Mouse (Mus musculus) liver, embryonic 12.5 days (tissue): ENCODE results near the gene Dennd5a. TPM values are rescaled to one million over a fixed set of nuclear protein-coding genes. Genes with fewer than 3 reads are reported as not detected.
A peak's percentile ranks its signal among the peaks of the same experiment; 100 is the strongest.

Experiments used
- ATAC-seq: fragments of 200-750 bp; cut with Nextera tagmentation; 2 replicates; pipeline ENCODE4 v1.8.0; 2017; ENCODE audit warnings: moderate number of reproducible peaks, mild to moderate bottlenecking, moderate library complexity
- H3K27ac ChIP-seq: fragments of 300-500 bp; sonication (generic); 2 replicates; pipeline ENCODE4 v1.5.1; 2016; ENCODE audit warnings: mild to moderate bottlenecking
- H3K27me3 ChIP-seq: fragments of 300-500 bp; sonication (generic); replicated peaks from 2 replicates; pipeline ENCODE4 v1.6.1; 2016; ENCODE audit warnings: mild to moderate bottlenecking, moderate library complexity
- H3K36me3 ChIP-seq: fragments of 300-500 bp; sonication (generic); 2 replicates; pipeline ENCODE4 v1.6.1; 2016; ENCODE audit warnings: mild to moderate bottlenecking, moderate library complexity
- H3K4me1 ChIP-seq: fragments of 300-500 bp; sonication (generic); 2 replicates; pipeline ENCODE4 v1.6.1; 2016
- H3K4me2 ChIP-seq: fragments of 300-500 bp; sonication (generic); 2 replicates; pipeline ENCODE4 v1.6.1; 2016; ENCODE audit warnings: mild to moderate bottlenecking, moderate library complexity
- H3K4me3 ChIP-seq: fragments of 300-500 bp; sonication (generic); 2 replicates; pipeline ENCODE4 v1.5.1; 2016; ENCODE audit warnings: mild to moderate bottlenecking, moderate library complexity
- H3K9ac ChIP-seq: fragments of 300-500 bp; sonication (generic); 2 replicates; pipeline ENCODE4 v1.6.1; 2016; ENCODE audit warnings: mild to moderate bottlenecking, moderate library complexity
- H3K9me3 ChIP-seq: fragments of 300-500 bp; sonication (generic); replicated peaks from 2 replicates; pipeline ENCODE4 v1.6.1; 2016; ENCODE audit warnings: mild to moderate bottlenecking, moderate library complexity
- WGBS: fragments of 180-500 bp; shearing (Covaris S2); methylation state at CpG from one replicate; pipeline ENCODE4 v1.1.7; 2016; ENCODE audit not compliant: insufficient replicate concordance; 5-methylcytosine and 5-hydroxymethylcytosine counted together
- polyA plus RNA-seq: library from polyadenylated mRNA; unstranded; fragments of >200 nt; fragmentation: Nextera tagmentation; extraction: Ambion mirVana; gene quantifications from 2 replicates; pipeline ENCODE4 v1.2.1, GENCODE M21; 2016

The Dennd5a gene
- polyA plus RNA-seq, 1 experiment from 2014 or later = 13.3 TPM

DNA sequence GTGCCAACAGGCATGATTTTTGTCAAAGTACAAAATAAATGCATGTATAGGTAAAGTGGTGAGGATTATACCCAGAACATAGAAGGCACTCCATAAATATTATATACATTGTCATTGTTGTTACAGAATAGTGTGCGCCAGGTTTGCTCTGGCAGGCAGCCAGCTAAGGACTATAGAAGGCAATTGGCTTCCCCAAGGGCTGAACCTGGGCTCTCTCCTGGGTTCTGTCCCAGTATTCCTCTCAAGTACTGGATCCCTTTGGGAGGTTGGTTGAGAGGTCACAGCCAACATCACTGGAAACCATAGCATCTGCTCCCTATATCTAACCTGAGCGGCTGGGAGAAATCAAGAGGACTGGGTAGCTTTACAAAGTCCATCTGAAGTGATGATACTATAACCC lies 1.3 kb upstream of the Dennd5a start:
- no peak overlapping the region for H3K4me2 ChIP-seq
- peaks cover 37% of the 10 kb centered on the region for H3K4me1 ChIP-seq
- H3K9ac ChIP-seq = no peak overlapping the region
- H3K4me3 ChIP-seq = no peak overlapping the region
- WGBS = 81% methylated on average over 2 of the region's 2 CpGs
- no peak overlapping the region for H3K27ac ChIP-seq
- H3K27me3 ChIP-seq = peaks cover 7% of the 10 kb centered on the region; the same call in 1 of the 2 replicates
- no peak for ATAC-seq
- 0 out of 2 replicates have a peak, but pooled peaks cover 3% of the 10 kb centered on the region for H3K9me3 ChIP-seq
- no peaks in the 10 kb centered on the region for H3K36me3 ChIP-seq

- H3K36me3 ChIP-seq = no peaks in the 10 kb centered on the region
- peak overlapping the region; percentile 93 for H3K4me3 ChIP-seq
- 0 out of 2 replicates have a peak, but pooled peaks cover 3% of the 10 kb centered on the region for H3K9me3 ChIP-seq
- ATAC-seq = no peak; the same call in 1 of the 2 replicates
- H3K27me3 ChIP-seq = peaks cover 7% of the 10 kb centered on the region; the same call in 1 of the 2 replicates
- peak overlapping the region; percentile 95 for H3K4me2 ChIP-seq
- peaks cover 37% of the 10 kb centered on the region for H3K4me1 ChIP-seq
- 13% methylated on average over 13 of the region's 13 CpGs for WGBS
- peak overlapping the region; percentile 80 for H3K27ac ChIP-seq
- H3K9ac ChIP-seq = peak overlapping the region; percentile 94
These were observed 414 bp upstream of the Dennd5a start for GRCm38 (mm10) chr7:109960613-109961154.

GRCm38 (mm10) chr7:109958843-109959715 lies 1.2 kb downstream of the Dennd5a start:
- 4% methylated on average over 18 of the region's 18 CpGs for WGBS
- peak overlapping the region; percentile 95 for H3K4me2 ChIP-seq
- no peaks in the 10 kb centered on the region for H3K36me3 ChIP-seq
- H3K9ac ChIP-seq = peak overlapping the region; percentile 94
- peak; percentile 25; the same call in 1 of the 2 replicates for ATAC-seq
- H3K4me3 ChIP-seq = peak overlapping the region; percentile 93
- peaks cover 7% of the 10 kb centered on the region; the same call in 1 of the 2 replicates for H3K27me3 ChIP-seq
- 0 out of 2 replicates have a peak, but pooled peaks cover 3% of the 10 kb centered on the region for H3K9me3 ChIP-seq
- H3K27ac ChIP-seq = peak overlapping the region; percentile 80
- H3K4me1 ChIP-seq = peaks cover 50% of the 10 kb centered on the region

- peak overlapping the region; percentile 93; the same call in 1 of the 2 replicates for H3K4me3 ChIP-seq
- H3K4me2 ChIP-seq = peak overlapping the region; percentile 95
- ATAC-seq = no peak
- H3K9me3 ChIP-seq = no peaks in the 10 kb centered on the region
- peaks cover 50% of the 10 kb centered on the region for H3K4me1 ChIP-seq
- H3K9ac ChIP-seq = peak overlapping the region; percentile 94
- 59% methylated on average over 8 of the region's 8 CpGs for WGBS
- peak overlapping the region; percentile 43 for H3K27ac ChIP-seq
- peaks cover 7% of the 10 kb centered on the region; the same call in 1 of the 2 replicates for H3K27me3 ChIP-seq
- no peaks in the 10 kb centered on the region for H3K36me3 ChIP-seq
These were observed 2.1 kb downstream of the Dennd5a start for GRCm38 (mm10) chr7:109957996-109958789.

GRCm38 (mm10) chr7:109954622-109955401 lies 5.5 kb downstream of the Dennd5a start:
- Histone ChIP-seq H3K27me3 (no peaks in the 10 kb centered on the region), H3K4me1 (peaks cover 43% of the 10 kb centered on the region), H3K36me3 (no peaks in the 10 kb centered on the region), H3K9ac (no peak overlapping the region), H3K9me3 (no peaks in the 10 kb centered on the region), H3K4me3 (no peak overlapping the region), H3K27ac (no peak overlapping the region), H3K4me2 (no peak overlapping the region)
- 48% methylated on average over 6 of the region's 6 CpGs for WGBS
- ATAC-seq = no peak

DNA sequence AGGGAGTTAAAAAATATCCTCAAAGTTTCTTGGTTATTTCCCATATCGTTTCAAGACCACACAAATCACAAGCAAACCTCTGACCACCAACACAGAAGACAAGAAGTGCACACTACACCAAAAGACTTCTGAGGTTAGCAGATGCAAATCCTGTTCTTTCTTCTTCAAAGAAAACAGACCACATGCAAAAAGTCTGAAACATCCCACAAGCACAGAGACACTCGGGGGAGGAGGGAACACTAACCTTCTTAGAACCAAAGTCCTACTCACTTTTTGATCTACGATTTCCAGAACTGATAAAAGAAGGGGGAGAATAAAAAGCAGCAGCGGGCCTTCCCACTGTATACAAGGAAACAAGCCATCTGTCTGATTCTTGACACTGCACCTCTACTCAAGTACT lies 9.0 kb downstream of the Dennd5a start:
- H3K9ac ChIP-seq = no peak overlapping the region
- H3K4me2 ChIP-seq = no peak overlapping the region
- peaks cover 13% of the 10 kb centered on the region for H3K4me1 ChIP-seq
- no peak overlapping the region for H3K27ac ChIP-seq
- no peak for ATAC-seq
- H3K4me3 ChIP-seq = no peak overlapping the region
- 66% methylated on average over 4 of the region's 4 CpGs for WGBS
- no peaks in the 10 kb centered on the region for H3K27me3 ChIP-seq
- no peaks in the 10 kb centered on the region for H3K36me3 ChIP-seq
- H3K9me3 ChIP-seq = no peaks in the 10 kb centered on the region

GRCm38 (mm10) chr7:109944421-109945034 lies 15.7 kb downstream of the Dennd5a start:
- H3K36me3 ChIP-seq = no peaks in the 10 kb centered on the region

GRCm38 (mm10) chr7:109929628-109930027 lies 30.6 kb downstream of the Dennd5a start:
- Histone ChIP-seq H3K4me3 (no peak overlapping the region), H3K27ac (no peak overlapping the region), H3K9me3 (no peaks in the 10 kb centered on the region), H3K4me1 (no peaks in the 10 kb centered on the region), H3K4me2 (no peak overlapping the region), H3K36me3 (peaks cover 42% of the 10 kb centered on the region), H3K9ac (no peak overlapping the region), H3K27me3 (no peaks in the 10 kb centered on the region)
- ATAC-seq = no peak

More at GRCm38 (mm10) chr7:109944421-109945034, 15.7 kb downstream of the Dennd5a start:
- Histone ChIP-seq H3K4me2 (no peak overlapping the region), H3K4me3 (no peak overlapping the region), H3K27me3 (no peaks in the 10 kb centered on the region), H3K4me1 (peaks cover 7% of the 10 kb centered on the region; the same call in 1 of the 2 replicates), H3K9me3 (no peaks in the 10 kb centered on the region), H3K27ac (no peak overlapping the region), H3K9ac (no peak overlapping the region)
- no peak for ATAC-seq
- WGBS = 74% methylated on average over 6 of the region's 6 CpGs

GRCm38 (mm10) chr7:109928365-109928764 lies 31.9 kb downstream of the Dennd5a start:
- H3K36me3 ChIP-seq = peaks cover 34% of the 10 kb centered on the region

DNA sequence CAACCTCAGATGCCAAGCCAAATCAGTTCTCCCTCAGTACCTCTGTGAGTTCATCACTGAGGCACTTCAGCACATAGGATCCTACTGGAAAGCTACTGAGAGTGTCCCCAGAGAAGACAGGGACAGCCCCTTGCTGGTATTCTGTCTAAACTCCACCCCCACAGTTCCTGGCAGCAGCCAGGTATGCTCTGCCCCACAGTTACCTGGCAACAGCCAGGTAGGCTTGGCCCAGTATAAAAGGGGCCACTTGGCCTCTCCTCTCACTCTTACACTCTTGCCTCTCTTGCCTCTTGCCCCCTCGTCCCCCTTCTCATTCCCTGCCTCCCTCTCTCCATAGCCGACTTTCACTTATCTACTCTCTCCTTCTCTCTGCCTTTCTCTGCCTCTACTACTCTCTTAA lies 35.3 kb downstream of the Dennd5a start:
- H3K27ac ChIP-seq = no peak overlapping the region
- no peaks in the 10 kb centered on the region for H3K9me3 ChIP-seq
- no peak overlapping the region for H3K4me2 ChIP-seq
- H3K9ac ChIP-seq = no peak overlapping the region
- no peak for ATAC-seq
- no peaks in the 10 kb centered on the region for H3K27me3 ChIP-seq
- H3K4me3 ChIP-seq = no peak overlapping the region
- WGBS = 60% methylated on average over 2 of the region's 2 CpGs
- H3K4me1 ChIP-seq = peaks cover 4% of the 10 kb centered on the region; the same call in 1 of the 2 replicates
- peaks cover 28% of the 10 kb centered on the region for H3K36me3 ChIP-seq

More at GRCm38 (mm10) chr7:109928365-109928764, 31.9 kb downstream of the Dennd5a start:
- Histone ChIP-seq H3K4me1 (no peaks in the 10 kb centered on the region), H3K4me2 (no peak overlapping the region), H3K27me3 (no peaks in the 10 kb centered on the region), H3K9ac (no peak overlapping the region), H3K4me3 (no peak overlapping the region), H3K9me3 (no peaks in the 10 kb centered on the region), H3K27ac (no peak overlapping the region)
- ATAC-seq = no peak
- WGBS = 74% methylated on average over 6 of the region's 6 CpGs

GRCm38 (mm10) chr7:109922889-109923288 lies 37.4 kb downstream of the Dennd5a start:
- H3K27me3 ChIP-seq = no peaks in the 10 kb centered on the region
- no peak for ATAC-seq
- 70% methylated on average over 4 of the region's 4 CpGs for WGBS
- peaks cover 42% of the 10 kb centered on the region for H3K36me3 ChIP-seq
- no peaks in the 10 kb centered on the region for H3K9me3 ChIP-seq
- H3K4me2 ChIP-seq = no peak overlapping the region
- no peak overlapping the region for H3K9ac ChIP-seq
- H3K4me1 ChIP-seq = peaks cover 4% of the 10 kb centered on the region; the same call in 1 of the 2 replicates
- H3K27ac ChIP-seq = no peak overlapping the region
- H3K4me3 ChIP-seq = no peak overlapping the region
